Mouse (Mus musculus) embryo, embryonic 9.5 days (tissue): ENCODE data around the gene Camkk1.

Source experiments
- DNase-seq: peaks from one replicate; pipeline ENCODE4 v3.0.0-alpha.2; 2017; ENCODE audit errors: extremely low spot score

The Camkk1 gene

DNA sequence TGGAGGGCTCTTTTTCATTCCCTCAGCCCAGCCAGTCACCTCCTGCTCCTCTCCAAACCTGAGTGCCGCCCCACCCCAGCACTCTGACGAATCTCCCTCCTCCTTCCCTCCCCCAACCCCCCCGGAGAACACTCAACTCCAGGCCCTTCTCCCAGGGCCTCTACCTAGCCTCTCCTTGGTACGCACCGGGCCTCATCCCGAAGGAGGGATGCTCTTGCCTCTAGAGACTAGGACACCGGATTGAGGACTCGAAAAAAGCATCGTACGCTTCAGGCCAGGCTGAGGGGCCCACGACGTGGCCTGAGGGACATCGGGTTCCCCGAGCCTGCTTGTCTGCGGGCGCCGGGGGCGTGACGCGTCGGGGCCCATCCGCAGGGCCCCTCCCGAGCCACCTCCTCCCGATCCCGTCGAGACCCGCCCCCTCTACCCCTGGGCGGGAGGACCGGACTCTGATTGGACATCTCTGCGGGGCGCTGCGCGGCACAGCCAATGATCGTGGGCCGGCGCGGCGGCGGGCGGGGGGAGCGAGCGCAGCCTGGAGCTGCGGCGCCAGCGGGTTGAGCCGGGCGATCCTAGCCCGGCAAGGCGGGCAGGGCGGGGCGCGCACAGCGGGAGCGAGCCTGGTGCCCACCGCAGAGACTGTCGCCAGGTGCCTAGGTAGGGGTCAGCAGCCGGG, at the start of gene Camkk1:
TSS of gene Camkk1 (plus strand) at position 538 of the 676 bp plus-strand sequence.
- DNase-seq, result peak; percentile 89

DNA sequence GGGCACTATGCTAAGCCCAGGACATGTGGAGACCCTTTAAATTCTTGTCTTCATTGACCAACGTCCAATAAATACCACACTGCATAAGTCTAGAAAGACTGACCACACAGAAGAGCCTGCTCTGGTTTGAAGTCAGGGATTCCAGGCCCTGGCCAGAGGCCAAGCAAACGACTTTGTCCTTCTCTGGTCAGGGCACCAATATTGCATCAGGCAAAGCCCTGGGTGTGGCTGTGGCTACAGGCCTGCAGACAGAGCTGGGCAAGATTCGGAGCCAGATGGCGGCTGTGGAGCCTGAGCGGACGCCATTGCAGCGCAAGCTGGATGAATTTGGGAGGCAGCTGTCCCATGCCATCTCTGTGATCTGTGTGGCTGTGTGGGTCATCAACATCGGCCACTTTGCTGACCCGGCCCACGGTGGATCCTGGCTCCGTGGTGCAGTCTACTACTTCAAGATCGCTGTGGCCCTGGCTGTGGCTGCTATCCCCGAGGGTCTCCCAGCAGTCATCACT, 43.8 kb upstream of the Camkk1 start:
- no peak for DNase-seq

DNA sequence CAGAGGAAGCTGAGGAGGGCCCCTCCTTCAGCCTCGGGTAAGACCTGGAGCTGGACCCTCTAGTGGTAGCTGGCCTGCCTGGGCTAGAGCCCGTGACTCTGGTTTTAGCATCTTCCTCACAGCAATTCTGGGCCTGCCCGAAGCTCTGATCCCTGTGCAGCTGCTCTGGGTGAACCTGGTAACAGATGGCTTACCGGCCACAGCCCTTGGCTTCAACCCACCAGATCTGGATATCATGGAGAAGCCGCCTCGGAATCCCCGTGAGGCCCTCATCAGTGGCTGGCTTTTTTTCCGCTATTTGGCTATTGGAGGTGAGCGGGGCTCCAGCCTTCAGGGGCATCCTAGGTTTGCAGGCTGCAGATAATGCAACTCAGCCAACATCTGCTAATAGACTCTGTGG, 36.3 kb upstream of the Camkk1 start:
- no peak for DNase-seq

DNA sequence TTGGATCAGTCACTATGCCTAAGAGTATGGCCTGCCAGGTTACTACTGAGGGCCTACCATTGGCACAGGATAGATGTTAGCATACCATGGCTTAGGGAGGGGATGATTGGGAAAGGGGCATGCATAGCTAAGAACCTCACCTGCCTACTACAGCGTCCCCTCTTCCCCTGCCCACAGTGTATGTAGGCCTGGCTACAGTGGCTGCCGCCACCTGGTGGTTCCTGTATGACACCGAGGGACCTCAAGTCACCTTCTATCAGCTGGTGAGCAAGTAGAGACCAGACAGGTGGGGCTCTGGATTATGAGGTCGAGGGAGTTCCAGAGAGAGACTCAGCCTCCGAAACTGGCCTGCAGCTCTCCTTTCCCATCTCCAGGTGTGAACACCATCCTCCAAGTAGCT, 35.5 kb upstream of the Camkk1 start:
- DNase-seq, result no peak

DNA sequence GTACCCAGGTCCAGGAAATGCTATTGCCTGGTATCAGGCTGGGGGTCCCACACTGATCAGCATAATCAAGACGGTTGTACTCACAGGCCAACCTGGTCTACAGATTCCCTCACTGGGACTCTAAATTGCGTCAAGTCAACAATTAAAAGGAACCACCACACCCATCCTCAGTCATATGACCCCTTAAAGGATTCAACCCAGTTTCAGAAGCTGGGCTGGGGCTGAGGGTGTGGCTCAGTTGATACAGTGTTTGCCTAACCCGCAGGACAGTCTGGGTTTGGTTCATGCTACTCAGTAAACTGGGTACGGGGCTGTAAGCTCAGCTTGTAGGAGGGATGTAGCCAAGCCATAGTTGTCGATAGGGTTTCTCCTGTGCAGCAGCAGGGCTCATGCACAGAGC, 32.1 kb upstream of the Camkk1 start:
- DNase-seq, result no peak

DNA sequence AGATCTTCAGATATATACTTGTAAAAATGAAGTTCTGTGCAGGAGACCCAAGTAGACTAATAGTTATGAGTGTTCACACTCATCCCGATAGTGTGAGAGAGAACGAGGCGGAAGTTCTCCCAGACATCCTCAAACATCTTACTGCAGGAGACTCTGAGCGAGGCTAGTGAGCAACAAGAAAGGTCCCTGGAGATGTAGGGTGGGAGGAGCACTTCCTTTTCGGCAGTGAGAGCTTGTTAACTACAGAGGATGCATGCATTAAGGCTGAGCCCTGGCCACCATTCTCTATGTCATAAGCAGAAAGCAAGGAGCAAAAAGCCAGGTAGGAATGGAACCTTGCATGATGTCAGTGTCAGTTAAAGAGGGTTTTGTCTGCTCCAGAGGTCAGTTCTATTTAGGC, 31.6 kb upstream of the Camkk1 start:
- no peak for DNase-seq

DNA sequence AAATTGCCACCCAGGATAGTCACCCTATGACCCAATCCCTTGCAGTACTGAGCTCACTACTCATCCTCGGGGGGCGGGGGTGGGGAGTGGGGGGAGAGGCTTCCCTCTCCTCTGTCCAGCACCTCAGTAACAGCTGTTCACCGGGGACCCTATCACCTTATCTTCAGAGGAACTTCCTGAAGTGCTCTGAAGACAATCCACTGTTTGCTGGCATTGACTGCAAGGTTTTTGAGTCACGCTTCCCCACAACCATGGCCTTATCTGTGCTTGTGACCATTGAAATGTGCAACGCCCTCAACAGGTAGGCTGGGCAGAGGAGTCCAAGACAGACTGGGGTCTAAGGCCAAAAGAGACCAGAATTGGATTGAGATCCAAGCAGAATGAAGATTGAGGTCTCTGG, 31.0 kb upstream of the Camkk1 start:
- DNase-seq, result no peak

DNA sequence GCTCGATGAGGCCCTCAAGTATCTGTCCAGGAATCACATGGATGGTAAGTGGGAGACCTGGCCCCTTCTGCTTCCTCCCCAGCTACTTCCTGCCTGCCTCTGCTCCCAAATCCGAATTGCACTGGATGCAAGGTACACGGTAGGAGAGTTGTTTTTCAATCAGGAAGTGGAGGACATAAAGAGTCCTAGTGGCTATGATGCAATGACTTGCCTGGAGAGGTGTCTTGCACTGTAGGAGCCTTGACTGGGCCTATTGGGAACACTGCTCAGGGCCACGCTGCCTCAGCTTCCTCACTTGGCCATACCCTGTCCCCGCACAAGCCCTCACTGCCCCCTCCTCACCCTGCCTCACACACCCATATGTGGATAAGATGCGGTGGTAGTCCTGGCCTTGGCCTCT, 29.8 kb upstream of the Camkk1 start:
- no peak for DNase-seq

DNA sequence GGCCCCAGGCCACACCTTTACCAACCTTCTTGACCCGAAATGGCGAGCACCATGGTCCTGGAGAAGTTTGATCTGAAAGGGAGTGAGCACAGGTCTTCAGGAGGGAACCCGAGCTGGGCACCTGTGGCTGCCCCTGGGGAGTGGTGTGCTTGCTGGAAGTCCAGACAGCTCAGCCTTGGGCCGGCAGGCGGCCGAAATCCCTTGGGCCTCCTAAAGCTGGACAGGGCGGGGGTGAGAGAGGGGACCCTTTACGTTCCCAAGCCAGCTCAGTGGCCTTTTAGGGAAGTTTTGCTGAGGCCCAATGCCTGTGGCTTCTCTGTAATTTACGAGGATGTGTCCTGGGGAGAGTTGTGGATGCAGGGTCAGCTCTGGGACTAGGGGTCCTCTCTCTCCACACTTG, 28.1 kb upstream of the Camkk1 start:
- no peak for DNase-seq

DNA sequence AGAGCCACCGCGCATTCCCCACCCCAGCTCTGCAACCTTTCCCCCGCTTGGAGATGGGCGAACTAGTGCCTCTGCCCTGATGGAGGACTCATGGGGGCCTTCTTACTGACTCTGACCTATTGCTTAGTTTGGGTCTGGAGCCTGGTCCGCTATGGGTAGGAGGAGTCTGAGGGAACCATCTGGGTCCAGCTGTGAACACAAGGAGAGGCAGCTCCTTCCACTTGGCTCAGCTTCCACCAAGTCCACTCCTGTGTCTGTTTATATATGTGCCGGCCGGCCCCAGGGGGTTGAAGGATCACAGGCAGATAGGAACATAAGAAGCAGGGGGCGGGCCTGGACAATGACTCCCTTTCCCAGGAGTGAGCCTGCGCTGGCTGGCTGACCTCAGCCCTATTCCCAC, 26.8 kb upstream of the Camkk1 start:
- DNase-seq, result no peak

DNA sequence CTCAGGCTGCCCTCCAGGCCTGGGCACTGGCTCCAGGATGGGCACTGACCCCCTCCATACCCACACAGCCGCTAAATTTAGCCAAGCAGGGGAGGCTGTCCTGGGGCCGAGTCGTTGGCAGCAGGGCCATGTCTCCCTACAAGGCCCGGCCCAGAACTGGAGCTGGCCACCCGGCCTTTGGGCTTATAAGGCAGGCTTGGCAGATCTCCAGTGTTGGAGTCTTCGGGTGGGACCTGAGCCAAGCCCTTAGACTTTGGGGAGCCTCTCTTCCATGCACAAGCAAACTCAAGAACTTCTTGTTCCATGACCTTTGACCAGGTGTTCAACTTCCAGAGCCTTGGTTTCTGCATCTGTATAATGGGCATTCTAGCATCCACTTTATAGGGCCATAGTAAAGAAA, 22.5 kb upstream of the Camkk1 start:
- no peak for DNase-seq

DNA sequence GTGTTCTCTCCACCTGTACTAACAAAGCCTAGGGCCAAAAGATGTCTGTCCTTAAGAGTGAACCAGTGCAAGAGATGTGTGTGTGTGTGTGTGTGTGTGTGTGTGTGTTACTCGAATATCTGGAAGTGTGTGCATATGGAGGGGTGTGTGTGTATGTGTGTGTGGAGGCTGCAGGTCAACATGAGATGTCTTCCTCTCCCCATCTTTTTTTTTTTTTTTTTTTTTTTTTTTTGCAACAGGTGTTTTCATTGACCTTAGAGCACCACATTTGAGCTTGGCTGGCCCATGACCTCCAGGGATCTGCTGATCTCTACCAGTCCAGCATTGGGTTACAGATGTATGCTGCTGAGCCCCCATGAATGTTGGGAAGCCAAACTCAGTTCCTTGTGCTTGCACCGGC, 22.0 kb upstream of the Camkk1 start:
- DNase-seq, result no peak

DNA sequence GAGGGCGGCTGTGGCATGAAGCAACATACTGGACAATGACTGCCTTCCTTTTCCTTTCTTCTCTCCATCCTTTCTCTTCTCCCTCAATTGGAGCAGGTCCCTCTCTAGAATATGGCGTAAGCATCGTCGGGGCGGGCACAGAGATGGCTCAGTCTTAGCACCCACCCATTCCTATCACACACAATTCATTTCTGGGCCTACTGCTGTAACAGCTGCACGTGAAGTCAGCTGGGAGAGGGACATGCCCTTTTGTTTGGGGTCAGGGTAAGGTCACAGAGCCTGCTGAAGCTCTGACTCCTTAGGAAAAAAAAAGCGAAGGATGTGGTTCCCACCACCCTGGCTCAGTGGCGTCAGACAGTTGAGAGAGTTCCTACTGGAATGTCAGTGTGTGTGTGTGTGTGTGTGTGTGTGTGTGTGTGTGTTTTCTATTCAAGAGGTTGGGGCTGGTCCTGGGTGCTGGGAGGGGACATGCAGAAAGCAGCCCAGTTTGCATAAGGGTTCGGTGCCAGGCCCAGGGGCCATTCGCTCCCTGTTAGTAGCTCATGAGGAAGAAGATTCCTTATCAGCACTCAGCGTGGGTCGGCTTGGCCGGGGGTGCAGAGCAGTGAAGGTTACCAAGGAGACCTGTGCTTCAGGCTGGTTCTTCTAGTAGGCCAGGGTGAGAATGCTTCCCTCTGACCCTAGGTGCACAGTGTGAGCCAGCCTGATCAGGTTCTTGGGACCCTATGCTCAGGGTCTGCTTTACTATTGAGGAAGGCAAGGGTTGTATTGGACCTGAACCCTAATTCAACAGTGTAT, 21.1 kb upstream of the Camkk1 start:
- no peak for DNase-seq

DNA sequence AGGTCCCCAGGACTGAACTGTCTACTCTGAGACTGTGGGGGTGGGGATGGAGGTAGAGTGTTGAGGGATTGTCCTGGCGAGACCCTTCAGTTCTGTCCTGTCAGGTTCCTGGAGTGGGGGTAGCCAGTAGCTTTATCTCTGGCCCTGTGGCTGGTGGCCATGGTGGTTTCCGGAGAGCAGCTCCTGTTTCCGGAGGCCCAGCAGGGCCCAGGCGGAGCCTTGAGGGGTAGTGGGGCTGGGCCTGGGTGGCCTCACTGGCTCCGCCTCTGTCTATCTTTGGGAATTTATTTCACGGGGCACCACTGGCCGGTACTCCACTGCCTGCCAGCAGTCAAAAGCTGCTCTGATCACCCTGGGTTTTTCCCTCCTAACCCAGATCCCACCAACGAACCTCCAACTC, 20.0 kb upstream of the Camkk1 start, which contains the start of gene P2rx1:
TSS of gene P2rx1 (plus strand) at position 333 of the 400 bp plus-strand sequence.
- no peak for DNase-seq

DNA sequence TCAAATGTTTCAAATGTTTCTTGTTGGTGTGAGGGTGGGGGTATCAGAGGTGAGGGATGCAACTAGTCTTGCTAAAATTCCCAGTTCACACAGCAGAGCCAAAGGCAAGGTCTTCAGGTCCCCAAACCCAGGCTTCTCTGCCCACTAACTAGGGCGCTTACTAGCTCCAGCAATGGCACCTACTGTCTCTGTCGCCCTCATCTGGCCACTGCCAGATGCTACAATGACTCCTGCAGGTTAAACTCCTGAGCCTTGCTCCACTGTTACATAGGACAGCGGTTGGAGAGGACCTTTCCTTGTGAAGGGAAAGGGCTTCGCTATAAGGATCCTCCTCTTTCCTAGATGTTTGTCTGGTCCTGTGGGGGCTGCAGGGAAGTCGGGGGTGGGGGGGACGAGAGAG, 17.8 kb upstream of the Camkk1 start:
- DNase-seq, result peak; percentile 68

DNA sequence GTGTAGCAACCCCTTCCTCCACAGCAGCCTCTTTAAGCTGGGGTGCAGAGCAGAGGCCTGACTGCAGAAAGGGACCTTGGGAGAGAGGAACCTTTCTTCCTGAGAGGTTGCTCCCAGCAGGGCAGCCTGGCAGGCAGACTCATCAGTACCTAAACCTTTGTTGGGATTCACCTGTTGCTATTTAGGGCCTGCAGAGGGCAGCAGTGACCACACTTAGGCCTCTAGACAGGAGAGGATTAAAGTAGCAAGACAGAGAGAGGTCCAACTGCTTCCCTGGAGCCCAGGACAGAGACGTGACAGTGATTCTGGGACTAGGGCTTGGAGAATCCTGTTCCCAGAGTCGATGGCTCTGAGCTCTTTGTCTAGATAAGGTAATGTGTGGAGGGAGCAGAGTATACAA, 12.4 kb upstream of the Camkk1 start:
- DNase-seq, result peak; percentile 32

DNA sequence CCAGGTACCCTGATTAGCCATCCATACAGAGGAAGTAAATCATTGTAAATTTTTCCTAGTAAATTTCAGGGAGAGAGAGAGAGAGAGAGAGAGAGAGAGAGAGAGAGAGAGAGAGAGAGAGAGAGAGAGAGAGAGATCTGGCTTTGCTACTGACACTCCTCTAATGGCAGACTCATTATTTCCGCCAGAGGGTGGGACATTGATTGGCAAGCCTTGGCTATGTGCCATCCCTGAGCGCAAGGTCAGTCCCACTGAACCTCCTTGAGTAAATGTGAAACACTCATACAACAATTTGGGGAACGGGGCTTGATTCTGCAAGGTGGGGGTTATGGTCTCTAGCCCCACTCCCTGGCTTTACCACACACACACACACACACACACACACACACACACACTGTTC, 11.7 kb upstream of the Camkk1 start:
- DNase-seq, result no peak

DNA sequence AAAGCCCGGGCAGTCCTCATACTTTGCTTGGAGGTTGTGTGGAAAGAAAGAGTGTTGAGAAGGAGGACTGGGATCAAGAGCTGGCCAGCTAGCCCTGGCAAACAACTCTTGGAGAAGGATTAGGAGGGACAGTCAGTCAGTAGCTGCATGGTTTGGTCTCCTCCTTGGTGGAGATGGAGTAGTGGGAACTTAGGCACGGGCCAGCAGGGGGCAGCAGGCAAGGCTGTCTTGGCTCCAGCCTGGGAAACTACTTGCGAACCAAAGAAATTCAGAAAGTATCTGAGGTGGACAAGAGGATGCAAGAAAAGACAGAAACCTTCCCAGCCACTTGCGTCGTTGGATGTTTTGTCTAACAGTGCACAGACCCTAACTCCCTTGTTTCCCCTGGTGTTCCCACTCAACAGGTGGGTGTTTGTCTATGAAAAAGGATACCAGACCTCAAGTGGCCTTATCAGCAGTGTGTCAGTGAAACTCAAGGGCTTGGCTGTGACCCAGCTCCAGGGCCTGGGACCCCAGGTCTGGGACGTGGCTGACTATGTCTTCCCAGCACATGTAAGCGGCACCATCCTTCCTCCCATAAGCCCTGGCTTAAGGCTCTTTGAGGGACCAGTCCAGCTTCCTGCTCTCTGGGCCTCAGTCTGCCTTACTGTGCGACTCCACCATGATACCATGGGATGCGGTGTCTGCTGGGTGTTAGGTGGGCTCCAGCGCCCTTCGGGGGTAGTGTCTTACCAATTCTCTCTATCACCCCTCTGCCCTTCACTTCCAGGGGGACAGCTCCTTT, 10.9 kb upstream of the Camkk1 start:
- no peak for DNase-seq

DNA sequence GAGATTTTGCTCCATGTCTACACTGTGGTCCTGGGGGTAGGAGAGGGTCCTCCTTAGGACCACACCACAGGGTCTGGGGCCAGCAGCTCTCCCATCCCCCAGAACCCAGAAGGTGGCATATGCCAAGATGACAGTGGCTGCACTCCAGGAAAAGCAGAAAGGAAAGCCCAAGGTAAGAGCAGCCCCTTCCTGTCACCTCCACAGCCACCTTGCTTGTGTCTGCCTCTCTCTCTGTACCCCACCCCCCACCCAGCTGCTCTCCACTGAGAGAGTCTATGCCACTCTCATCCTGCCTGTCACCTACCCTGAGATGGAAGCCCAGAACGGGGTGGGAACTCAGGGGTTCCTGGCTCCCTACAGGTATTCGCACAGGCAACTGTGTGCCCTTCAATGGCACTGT, 10.0 kb upstream of the Camkk1 start:
- DNase-seq, result no peak

DNA sequence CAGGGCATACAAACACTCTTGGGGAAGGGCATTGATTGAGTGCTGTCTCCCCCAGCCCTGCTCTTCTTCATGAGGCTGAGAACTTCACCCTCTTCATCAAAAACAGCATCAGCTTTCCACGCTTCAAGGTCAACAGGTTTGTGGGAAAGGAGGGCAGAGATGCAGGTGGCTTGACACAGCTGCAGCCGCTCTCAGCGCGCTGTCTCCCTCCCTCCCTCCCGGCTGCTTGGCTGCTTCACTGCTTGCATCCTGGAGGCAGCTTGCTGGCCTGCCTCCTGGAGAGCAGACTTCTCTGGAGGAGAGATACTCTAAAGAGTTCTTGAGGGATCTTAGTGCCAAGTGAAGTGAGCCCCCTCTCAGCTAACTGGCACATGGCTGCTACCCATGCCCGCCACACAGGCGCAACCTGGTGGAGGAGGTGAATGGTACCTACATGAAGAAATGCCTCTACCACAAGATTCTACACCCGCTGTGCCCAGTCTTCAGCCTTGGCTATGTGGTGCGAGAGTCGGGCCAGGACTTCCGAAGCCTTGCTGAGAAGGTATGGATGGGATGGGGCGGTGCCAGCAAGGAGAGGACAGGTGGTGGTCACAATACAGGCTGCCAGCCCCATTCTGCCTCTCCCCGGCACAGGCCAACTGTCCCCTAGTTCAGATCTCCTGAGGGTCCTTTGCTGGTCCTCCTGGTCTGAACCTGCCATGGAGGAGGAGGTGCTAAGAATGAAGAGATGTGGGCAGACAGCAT, 9.1 kb upstream of the Camkk1 start:
- no peak for DNase-seq

DNA sequence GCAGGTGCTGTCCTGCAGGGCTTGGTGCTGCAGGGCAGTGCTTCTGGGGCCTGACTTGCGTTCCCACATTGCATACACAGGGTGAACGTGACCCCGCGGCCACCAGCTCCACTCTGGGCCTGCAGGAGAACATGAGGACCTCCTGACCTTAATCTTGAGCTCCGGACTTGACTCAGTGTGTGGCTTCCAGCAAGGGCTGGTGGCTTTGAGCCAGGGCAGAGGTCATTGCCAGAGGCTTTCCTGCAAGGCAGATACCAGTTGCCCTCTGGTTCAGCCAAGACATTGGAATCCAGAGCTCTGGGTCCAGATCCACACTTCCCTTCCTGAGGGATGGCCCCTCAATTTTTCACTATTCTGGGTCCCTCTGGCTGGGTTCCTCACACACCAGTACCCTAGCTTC, 4.8 kb upstream of the Camkk1 start:
- no peak for DNase-seq

DNA sequence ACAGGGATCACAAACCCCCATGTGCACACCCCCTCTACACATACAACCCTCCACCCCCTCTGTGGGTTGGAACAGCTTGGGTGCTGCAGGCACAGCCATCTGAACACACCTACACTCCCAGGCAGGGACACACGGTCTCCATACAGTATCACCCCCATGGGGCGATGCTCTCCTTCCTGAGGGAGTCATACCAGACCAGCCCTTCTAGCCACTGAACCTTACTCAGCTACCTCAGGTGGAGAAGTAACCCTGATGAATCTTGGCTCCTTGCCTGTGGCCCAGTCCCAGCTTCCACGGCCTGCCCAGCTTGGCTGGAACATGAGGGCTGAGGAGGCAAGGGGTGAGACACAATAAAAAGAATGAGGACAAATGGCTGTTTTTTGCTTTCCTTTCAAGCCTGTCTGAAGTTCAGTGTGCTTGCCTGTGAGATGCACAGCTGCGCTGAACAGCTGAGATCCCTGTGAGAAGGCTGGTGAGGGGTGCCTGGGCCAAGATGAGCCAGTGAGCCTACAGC, 3.9 kb upstream of the Camkk1 start:
- DNase-seq, result no peak
